Mouse (Mus musculus): ENCODE measurements around the gene Samt2. TPM values are rescaled to one million over a fixed set of nuclear protein-coding genes. Genes with fewer than 3 reads are reported as not detected.
"Not testable (repeated sequence)": the region's sequence is repeated elsewhere in the genome, so short reads cannot be mapped to it uniquely, and the experiment has no call there.

Samt2 gene
- not detected in 2 replicates for polyA plus RNA-seq (2012; rRNA removed)

GRCm38 (mm10) chrX:154579260-154579659, at the start of gene Samt2:
Samt2 (minus strand) TSS chrX:154579360.
- 82% methylated on average over 2 of the region's 2 CpGs for WGBS
- H3K27me3 ChIP-seq (ENCODE audit: control insufficient read depth, insufficient read depth, low read length); H3K4me3 ChIP-seq (ENCODE audit: low read depth, low read length); H3K4me1 ChIP-seq (ENCODE audit: control insufficient read depth, insufficient read depth, insufficient read length, low read length); H3K36me3 ChIP-seq (ENCODE audit: control insufficient read depth, insufficient read depth, low read length); H3K27ac ChIP-seq (ENCODE audit: insufficient read depth, low read depth, low read length): not testable (repeated sequence)

Other genes with a start within 250 kb of the Samt2 start
- not detected in 2 replicates for gene 4930524N10Rik, start 236.0 kb downstream of the Samt2 start, polyA plus RNA-seq (2012; rRNA removed)
- gene Samt4, start 97.4 kb downstream of the Samt2 start, polyA plus RNA-seq (2012; rRNA removed) = not detected in 2 replicates